Mouse (Mus musculus) lung, adult 2 months (tissue): ENCODE measurements at regions not wholly inside any gene's neighbourhood (a gene's known extent, or its start where the extent isn't known, plus 50 kb on each side); places are given as distances from the start of the nearest gene placed in this dataset.
A peak's percentile ranks its signal among the peaks of the same experiment; 100 is the strongest.

ENCODE experiments used
- DNase-seq: peaks from one replicate; pipeline ENCODE4 v3.0.0; 2022
- H3K4me1 ChIP-seq: fragments of 200-500 bp; 2 replicates; pipeline ENCODE4 v1.6.1; 2011; ENCODE audit warnings: low read length; ENCODE audit not compliant: control insufficient read depth, insufficient read depth
- H3K4me3 ChIP-seq: fragments of 200-500 bp; replicated peaks from 2 replicates; pipeline ENCODE3; 2011; ENCODE audit warnings: low read depth, mild to moderate bottlenecking, control low read depth, low read length; ENCODE audit errors: extremely low read depth
- CTCF ChIP-seq: fragments of 200-500 bp; IDR thresholded peaks from 2 replicates; pipeline ENCODE4 v1.5.1; 2011; ENCODE audit warnings: mild to moderate bottlenecking, low read length, control low read depth; ENCODE audit not compliant: insufficient read depth
- POLR2A ChIP-seq: fragments of 200-500 bp; IDR thresholded peaks from 2 replicates; pipeline ENCODE4 v1.6.1; 2011; ENCODE audit warnings: low read depth, mild to moderate bottlenecking, control low read depth, low read length, borderline replicate concordance; ENCODE audit errors: extremely low read depth
- WGBS: fragments of 180-500 bp; shearing (Covaris S2); methylation state at CpG from one replicate; pipeline ENCODE4 v1.1.7; 2018; 5-methylcytosine and 5-hydroxymethylcytosine counted together

DNA sequence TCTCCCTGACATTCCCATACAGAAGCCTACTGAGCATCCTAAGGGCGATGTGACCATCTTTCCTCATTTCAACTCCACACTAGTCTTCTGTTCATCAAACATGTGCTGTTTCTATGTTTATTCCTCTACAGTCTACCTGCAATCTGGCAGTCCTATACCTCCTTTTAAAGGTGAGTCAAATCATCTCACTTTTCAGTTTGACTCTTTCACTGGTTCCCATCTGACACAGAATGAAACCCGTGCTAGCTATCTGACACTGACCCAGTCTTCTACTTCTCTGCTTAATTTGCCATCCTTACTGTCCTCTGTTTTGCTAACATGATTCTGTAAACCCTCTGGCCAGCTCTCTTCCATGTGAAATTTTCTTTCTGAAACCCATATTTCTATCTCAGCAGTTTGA is 1812.0 kb upstream of the 5930422O12Rik start:
- 81% methylated on average over 2 of the region's 2 CpGs for WGBS
- TF ChIP-seq CTCF, result no peak
- no peak for TF ChIP-seq POLR2A
- no peak for DNase-seq
- H3K4me3 ChIP-seq, result no peak overlapping the region
- no peaks in the 10 kb centered on the region for H3K4me1 ChIP-seq

DNA sequence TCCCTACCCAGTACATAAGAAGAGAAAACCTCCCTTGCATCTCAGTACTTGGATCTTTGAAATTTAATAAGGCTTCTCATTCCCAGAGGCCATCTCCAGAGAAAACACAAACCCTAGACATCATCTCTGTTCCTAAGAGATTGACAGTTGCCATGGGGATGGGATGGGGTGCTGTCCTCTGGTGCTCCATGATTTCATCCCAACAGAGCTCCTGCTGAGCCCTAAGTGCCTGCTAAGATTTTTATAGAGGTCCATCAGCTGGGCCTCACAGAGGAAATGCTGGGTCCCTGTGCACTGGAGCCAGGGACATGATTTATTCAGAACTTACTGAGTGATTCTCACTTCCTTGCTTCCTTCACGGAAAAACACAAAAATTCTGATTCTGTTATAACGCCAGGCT is 1800.8 kb upstream of the 5930422O12Rik start:
- WGBS, result 68% methylated on average over 2 of the region's 2 CpGs
- no peaks in the 10 kb centered on the region for H3K4me1 ChIP-seq
- DNase-seq, result no peak
- H3K4me3 ChIP-seq, result no peak overlapping the region
- TF ChIP-seq POLR2A (no peak), CTCF (no peak)

DNA sequence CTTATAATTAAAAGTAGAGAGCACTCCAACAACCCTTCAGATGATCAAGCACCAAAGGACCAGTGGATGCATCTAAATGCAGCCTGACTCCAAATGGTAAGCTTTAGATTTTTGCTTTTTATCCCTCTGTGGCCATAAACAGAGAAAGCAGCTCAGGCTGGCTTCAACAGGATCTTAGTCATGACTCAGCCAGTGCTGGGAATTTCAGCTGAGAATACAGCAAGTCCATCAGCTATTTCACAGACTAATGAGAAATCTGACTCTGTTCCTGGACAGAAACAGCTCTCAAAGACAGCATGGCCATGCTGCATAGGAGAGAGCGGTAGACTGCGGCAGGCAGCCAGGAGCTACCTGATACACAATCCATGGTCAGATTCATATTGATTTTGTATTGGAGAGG is 1800.4 kb upstream of the 5930422O12Rik start:
- WGBS, result 94% methylated on average over 2 of the region's 2 CpGs

GRCm38 (mm10) chr8:31638417-31638816 is 1790.1 kb upstream of the 5930422O12Rik start:
- H3K4me1 ChIP-seq, result no peaks in the 10 kb centered on the region
- H3K4me3 ChIP-seq, result no peak overlapping the region
- TF ChIP-seq CTCF (no peak), POLR2A (no peak)
- no peak for DNase-seq
- WGBS, result 80% methylated on average over 3 of the region's 3 CpGs

More for the DNA sequence above, 1800.4 kb upstream of the 5930422O12Rik start:
- H3K4me3 ChIP-seq, result no peak overlapping the region
- no peak for DNase-seq
- no peaks in the 10 kb centered on the region for H3K4me1 ChIP-seq
- no peak for TF ChIP-seq CTCF
- TF ChIP-seq POLR2A, result no peak

GRCm38 (mm10) chr8:31663717-31664116 is 1764.8 kb upstream of the 5930422O12Rik start:
- Histone ChIP-seq H3K4me1 (no peaks in the 10 kb centered on the region), H3K4me3 (no peak overlapping the region)
- no peak for DNase-seq
- no peak for TF ChIP-seq POLR2A
- TF ChIP-seq CTCF, result no peak

GRCm38 (mm10) chr8:31665485-31665884 is 1763.0 kb upstream of the 5930422O12Rik start:
- no peaks in the 10 kb centered on the region for H3K4me1 ChIP-seq
- H3K4me3 ChIP-seq, result no peak overlapping the region
- no peak for TF ChIP-seq POLR2A
- TF ChIP-seq CTCF, result no peak
- 68% methylated on average over 4 of the region's 4 CpGs for WGBS
- DNase-seq, result no peak

GRCm38 (mm10) chr8:31704168-31704567 is 1724.3 kb upstream of the 5930422O12Rik start:
- Histone ChIP-seq H3K4me1 (no peaks in the 10 kb centered on the region), H3K4me3 (no peak overlapping the region)
- WGBS, result 72% methylated on average over 2 of the region's 2 CpGs
- no peak for DNase-seq
- TF ChIP-seq CTCF (no peak), POLR2A (no peak)

GRCm38 (mm10) chr8:31713321-31714076 is 1715.0 kb upstream of the 5930422O12Rik start:
- TF ChIP-seq CTCF, result no peak
- TF ChIP-seq POLR2A, result no peak
- 46% methylated on average over 15 of the region's 15 CpGs for WGBS
- H3K4me1 ChIP-seq, result no peaks in the 10 kb centered on the region
- H3K4me3 ChIP-seq, result no peak overlapping the region
- no peak for DNase-seq

GRCm38 (mm10) chr8:31714077-31714458 is 1714.4 kb upstream of the 5930422O12Rik start:
- Histone ChIP-seq H3K4me1 (no peaks in the 10 kb centered on the region), H3K4me3 (no peak overlapping the region)
- no peak for TF ChIP-seq POLR2A
- TF ChIP-seq CTCF, result no peak
- 67% methylated on average over 2 of the region's 2 CpGs for WGBS
- no peak for DNase-seq

DNA sequence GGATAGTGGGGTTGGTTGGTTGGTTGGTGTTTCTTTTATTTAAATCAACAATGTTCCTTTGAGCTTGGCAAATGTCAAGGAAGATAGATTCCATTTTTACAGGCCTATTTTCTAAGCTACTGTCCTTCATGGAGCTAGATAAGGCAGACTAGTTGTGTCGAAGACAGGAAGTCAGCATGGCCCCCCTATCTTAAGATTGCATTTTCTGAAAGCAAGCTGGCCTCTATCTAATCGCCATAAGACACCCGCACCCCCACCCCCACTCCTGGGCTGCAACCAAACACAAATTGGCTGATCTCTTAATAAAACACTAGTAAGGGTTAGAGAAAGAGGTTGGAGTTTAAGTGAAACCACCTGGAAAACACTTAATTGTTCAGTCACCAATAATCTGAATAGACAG is 1708.5 kb upstream of the 5930422O12Rik start:
- H3K4me3 ChIP-seq, result no peak overlapping the region

GRCm38 (mm10) chr8:31720585-31720984 is 1707.9 kb upstream of the 5930422O12Rik start:
- 29% methylated on average over 3 of the region's 3 CpGs for WGBS
- H3K4me1 ChIP-seq, result peaks cover 2% of the 10 kb centered on the region; the same call in 1 of the 2 replicates
- TF ChIP-seq POLR2A (no peak), CTCF (no peak)
- no peak overlapping the region for H3K4me3 ChIP-seq
- DNase-seq, result peak; percentile 9

More for the DNA sequence above, 1708.5 kb upstream of the 5930422O12Rik start:
- peaks cover 2% of the 10 kb centered on the region; the same call in 1 of the 2 replicates for H3K4me1 ChIP-seq
- no peak for TF ChIP-seq POLR2A
- no peak for TF ChIP-seq CTCF
- DNase-seq, result no peak
- 51% methylated on average over 3 of the region's 3 CpGs for WGBS
